Mouse (Mus musculus): ENCODE data around the gene Ccl3. TPM values are rescaled to one million over a fixed set of nuclear protein-coding genes. Genes with fewer than 3 reads are reported as not detected.

Gene Ccl3
- polyA plus RNA-seq, 1 experiment from 2014 or later: 0.91 TPM

DNA sequence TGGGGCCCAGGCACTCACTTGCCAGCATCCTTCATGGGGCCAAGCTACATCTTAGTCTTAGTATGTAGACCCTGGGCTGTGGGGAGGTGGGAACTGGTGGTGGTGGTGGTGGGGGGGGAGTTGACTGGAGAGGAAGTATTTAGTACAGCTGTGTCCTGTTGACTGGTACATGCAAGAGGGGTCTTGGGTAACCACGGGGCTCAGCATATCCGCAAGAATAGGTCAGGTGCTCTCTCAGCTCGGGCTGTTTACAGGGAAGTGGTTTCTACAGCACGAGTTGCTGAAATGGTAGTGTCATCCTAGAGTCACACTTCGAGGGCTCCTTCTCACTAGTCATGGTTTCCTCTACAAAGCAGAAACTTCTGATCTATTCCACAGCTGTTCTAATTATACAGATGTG is 9.0 kb downstream of the Ccl3 start:
- no peaks in the 10 kb centered on the region for H3K4me1 ChIP-seq
- no peak overlapping the region for H3K4me2 ChIP-seq
- H3K4me3 ChIP-seq (replicated peaks): no peak overlapping the region
- WGBS: 80% methylated on average over 5 of the region's 5 CpGs
- ATAC-seq (replicated peaks; ENCODE audit: low FRiP score): no peak
- no peak overlapping the region for H3K27ac ChIP-seq
- H3K9me3 ChIP-seq (replicated peaks): no peaks in the 10 kb centered on the region
- H3K27me3 ChIP-seq: no peaks in the 10 kb centered on the region
- no peaks in the 10 kb centered on the region for H3K36me3 ChIP-seq
- H3K9ac ChIP-seq: no peak overlapping the region

DNA sequence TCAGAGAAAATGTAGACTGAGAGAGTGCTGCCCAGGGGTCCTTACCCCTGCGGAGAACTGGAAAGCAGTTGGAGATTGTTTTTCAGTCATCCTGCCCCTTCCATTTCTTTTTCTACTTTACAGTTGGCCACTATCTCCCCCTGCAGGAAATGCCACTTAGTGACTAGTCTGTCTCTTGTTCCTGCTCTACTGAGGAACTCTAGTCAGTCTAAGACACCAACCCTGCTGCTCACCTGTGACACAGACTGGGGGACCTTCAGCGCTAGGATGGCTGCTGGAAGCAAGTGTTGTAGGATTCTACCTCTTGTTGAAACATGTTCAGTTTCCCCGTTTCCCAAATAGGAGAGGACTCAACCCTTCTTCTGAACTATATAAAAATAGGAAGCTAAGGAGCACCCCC is 9.6 kb downstream of the Ccl3 start:
- Histone ChIP-seq H3K9me3 (replicated peaks) (no peaks in the 10 kb centered on the region), H3K4me3 (replicated peaks) (no peak overlapping the region), H3K27me3 (no peaks in the 10 kb centered on the region), H3K4me2 (no peak overlapping the region), H3K27ac (no peak overlapping the region), H3K4me1 (no peaks in the 10 kb centered on the region), H3K36me3 (no peaks in the 10 kb centered on the region), H3K9ac (no peak overlapping the region)
- no peak for ATAC-seq (replicated peaks; ENCODE audit: low FRiP score)
- WGBS: 66% methylated on average over 3 of the region's 3 CpGs

GRCm38 (mm10) chr11:83638934-83639333 is 10.2 kb downstream of the Ccl3 start:
- no peak overlapping the region for H3K9ac ChIP-seq
- ATAC-seq (replicated peaks; ENCODE audit: low FRiP score): no peak
- 55% methylated on average over 2 of the region's 2 CpGs for WGBS
- no peaks in the 10 kb centered on the region for H3K27me3 ChIP-seq
- no peak overlapping the region for H3K27ac ChIP-seq
- H3K4me1 ChIP-seq: no peaks in the 10 kb centered on the region
- H3K36me3 ChIP-seq: no peaks in the 10 kb centered on the region
- H3K4me3 ChIP-seq (replicated peaks): no peak overlapping the region
- H3K9me3 ChIP-seq (replicated peaks): no peaks in the 10 kb centered on the region
- no peak overlapping the region for H3K4me2 ChIP-seq

- no peaks in the 10 kb centered on the region for H3K4me1 ChIP-seq
- no peaks in the 10 kb centered on the region for H3K9me3 ChIP-seq (replicated peaks)
- H3K36me3 ChIP-seq: no peaks in the 10 kb centered on the region
- 0 out of 2 replicates have a peak, but pooled peaks cover 3% of the 10 kb centered on the region for H3K27me3 ChIP-seq
- no peak overlapping the region for H3K9ac ChIP-seq
- 86% methylated on average over 1 of the region's 1 CpGs for WGBS
- no peak overlapping the region for H3K4me2 ChIP-seq
- no peak overlapping the region for H3K4me3 ChIP-seq (replicated peaks)
- H3K27ac ChIP-seq: no peak overlapping the region
- ATAC-seq (replicated peaks; ENCODE audit: low FRiP score): no peak
Measured at GRCm38 (mm10) chr11:83636742-83637235, 12.4 kb downstream of the Ccl3 start.

DNA sequence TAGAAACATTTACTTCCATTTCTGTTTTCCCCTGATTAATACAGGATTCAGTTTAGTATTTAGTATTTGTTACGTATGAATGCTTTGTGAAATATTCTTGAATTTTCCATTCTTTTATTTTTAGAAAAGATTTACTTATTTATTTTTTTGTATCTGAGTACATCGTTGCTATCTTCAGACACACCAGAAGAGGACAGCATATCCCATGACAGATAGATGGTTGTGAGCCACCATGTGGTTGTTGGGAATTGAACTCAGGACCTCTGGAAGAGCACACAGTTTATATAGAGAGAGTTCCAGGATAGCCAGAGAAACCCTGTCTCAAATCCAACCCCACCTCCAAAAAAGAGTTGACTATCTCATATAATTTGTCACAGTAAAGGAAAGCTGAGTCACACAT is 14.3 kb downstream of the Ccl3 start:
- H3K4me2 ChIP-seq: no peak overlapping the region
- H3K36me3 ChIP-seq: no peaks in the 10 kb centered on the region
- WGBS: 97% methylated on average over 2 of the region's 2 CpGs
- no peaks in the 10 kb centered on the region for H3K4me1 ChIP-seq
- ATAC-seq (replicated peaks; ENCODE audit: low FRiP score): no peak
- no peaks in the 10 kb centered on the region for H3K9me3 ChIP-seq (replicated peaks)
- H3K27me3 ChIP-seq: 0 out of 2 replicates have a peak, but pooled peaks cover 3% of the 10 kb centered on the region
- no peak overlapping the region for H3K27ac ChIP-seq
- no peak overlapping the region for H3K9ac ChIP-seq
- H3K4me3 ChIP-seq (replicated peaks): no peak overlapping the region

DNA sequence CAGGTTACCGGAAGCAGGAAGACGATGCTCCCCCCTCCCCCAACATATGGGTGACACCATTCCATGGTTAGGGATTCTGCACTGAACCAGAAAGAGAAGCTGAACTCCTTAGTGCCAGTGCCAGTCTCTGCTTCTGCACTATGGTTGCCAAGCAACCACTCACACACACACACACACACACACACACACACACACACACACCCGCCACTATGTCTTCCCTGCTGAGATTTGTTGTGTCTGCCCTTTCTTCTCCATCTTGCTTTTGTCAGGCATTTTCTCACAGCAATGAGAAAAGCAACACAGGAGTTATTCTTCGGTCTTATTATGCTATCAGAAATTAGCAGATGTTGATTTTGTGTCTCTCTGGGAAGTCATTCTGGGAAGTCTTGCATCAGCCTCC is 14.7 kb downstream of the Ccl3 start:
- no peak overlapping the region for H3K27ac ChIP-seq
- no peak overlapping the region for H3K4me3 ChIP-seq (replicated peaks)
- no peak for ATAC-seq (replicated peaks; ENCODE audit: low FRiP score)
- no peaks in the 10 kb centered on the region for H3K36me3 ChIP-seq
- H3K27me3 ChIP-seq: 0 out of 2 replicates have a peak, but pooled peaks cover 3% of the 10 kb centered on the region
- H3K9ac ChIP-seq: no peak overlapping the region
- H3K9me3 ChIP-seq (replicated peaks): no peaks in the 10 kb centered on the region
- no peak overlapping the region for H3K4me2 ChIP-seq
- WGBS: 70% methylated on average over 4 of the region's 4 CpGs
- no peaks in the 10 kb centered on the region for H3K4me1 ChIP-seq

GRCm38 (mm10) chr11:83632744-83633143 is 16.4 kb downstream of the Ccl3 start:
- H3K27ac ChIP-seq: no peak overlapping the region
- no peak overlapping the region for H3K4me2 ChIP-seq
- no peak overlapping the region for H3K4me3 ChIP-seq (replicated peaks)
- H3K9ac ChIP-seq: no peak overlapping the region
- WGBS: 69% methylated on average over 4 of the region's 4 CpGs
- no peaks in the 10 kb centered on the region for H3K4me1 ChIP-seq
- no peaks in the 10 kb centered on the region for H3K36me3 ChIP-seq
- H3K9me3 ChIP-seq (replicated peaks): no peaks in the 10 kb centered on the region
- 0 out of 2 replicates have a peak, but pooled peaks cover 3% of the 10 kb centered on the region for H3K27me3 ChIP-seq
- no peak for ATAC-seq (replicated peaks; ENCODE audit: low FRiP score)

DNA sequence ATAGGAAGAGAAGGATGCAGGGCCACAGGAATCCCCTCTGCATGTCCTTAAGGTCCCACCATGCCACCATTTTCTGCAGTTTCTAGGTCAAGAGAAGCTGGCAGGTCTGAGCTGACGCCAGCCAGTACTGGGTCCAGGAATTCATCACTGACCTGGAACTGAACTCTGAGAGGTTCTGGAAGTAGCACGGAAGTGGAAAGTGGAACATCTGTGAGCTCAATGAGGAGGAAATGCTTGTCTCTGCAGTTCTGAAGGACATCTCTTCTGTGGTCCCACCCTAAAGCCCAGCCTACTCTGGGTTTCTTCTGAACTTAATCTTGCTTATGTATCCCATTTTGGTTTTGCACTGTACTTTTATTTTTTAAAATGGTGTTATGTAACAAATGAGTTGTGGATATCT is 18.1 kb downstream of the Ccl3 start:
- no peak overlapping the region for H3K27ac ChIP-seq
- no peak overlapping the region for H3K4me2 ChIP-seq
- H3K36me3 ChIP-seq: no peaks in the 10 kb centered on the region
- H3K9ac ChIP-seq: no peak overlapping the region
- no peaks in the 10 kb centered on the region for H3K9me3 ChIP-seq (replicated peaks)
- ATAC-seq (replicated peaks; ENCODE audit: low FRiP score): no peak
- H3K4me3 ChIP-seq (replicated peaks): no peak overlapping the region
- 0 out of 2 replicates have a peak, but pooled peaks cover 3% of the 10 kb centered on the region for H3K27me3 ChIP-seq
- 70% methylated on average over 2 of the region's 2 CpGs for WGBS
- no peaks in the 10 kb centered on the region for H3K4me1 ChIP-seq

GRCm38 (mm10) chr11:83630630-83631029 is 18.5 kb downstream of the Ccl3 start:
- Histone ChIP-seq H3K9ac (no peak overlapping the region), H3K4me3 (replicated peaks) (no peak overlapping the region), H3K9me3 (replicated peaks) (no peaks in the 10 kb centered on the region), H3K4me2 (no peak overlapping the region), H3K36me3 (no peaks in the 10 kb centered on the region), H3K27ac (no peak overlapping the region), H3K4me1 (no peaks in the 10 kb centered on the region), H3K27me3 (0 out of 2 replicates have a peak, but pooled peaks cover 3% of the 10 kb centered on the region)
- ATAC-seq (replicated peaks; ENCODE audit: low FRiP score): no peak
- 97% methylated on average over 1 of the region's 1 CpGs for WGBS

DNA sequence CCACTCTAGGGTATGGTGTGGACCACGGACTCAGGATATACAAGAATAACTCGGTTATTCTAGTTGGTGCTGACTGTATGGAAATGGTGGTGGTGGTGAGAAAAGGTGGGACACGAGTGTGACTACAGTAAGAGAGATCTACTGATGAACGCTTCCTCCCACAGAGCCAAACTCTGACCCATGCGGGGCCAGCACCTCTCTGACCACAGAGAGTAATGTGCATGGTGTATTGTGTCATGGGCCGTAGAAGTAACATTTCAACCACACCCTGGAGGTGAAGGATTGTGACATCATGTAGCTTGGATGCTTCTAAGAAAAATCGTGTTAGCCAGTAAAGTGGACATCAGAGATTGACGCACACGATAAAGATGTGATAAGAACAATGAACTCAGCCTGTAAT is 20.3 kb downstream of the Ccl3 start:
- H3K27ac ChIP-seq: no peak overlapping the region
- H3K9me3 ChIP-seq (replicated peaks): no peaks in the 10 kb centered on the region
- no peak for ATAC-seq (replicated peaks; ENCODE audit: low FRiP score)
- no peaks in the 10 kb centered on the region for H3K4me1 ChIP-seq
- H3K27me3 ChIP-seq: 0 out of 2 replicates have a peak, but pooled peaks cover 3% of the 10 kb centered on the region
- 86% methylated on average over 9 of the region's 9 CpGs for whole genome bisulfite sequencing
- no peak overlapping the region for H3K4me2 ChIP-seq
- H3K4me3 ChIP-seq (replicated peaks): no peak overlapping the region
- no peaks in the 10 kb centered on the region for H3K36me3 ChIP-seq
- no peak overlapping the region for H3K9ac ChIP-seq

DNA sequence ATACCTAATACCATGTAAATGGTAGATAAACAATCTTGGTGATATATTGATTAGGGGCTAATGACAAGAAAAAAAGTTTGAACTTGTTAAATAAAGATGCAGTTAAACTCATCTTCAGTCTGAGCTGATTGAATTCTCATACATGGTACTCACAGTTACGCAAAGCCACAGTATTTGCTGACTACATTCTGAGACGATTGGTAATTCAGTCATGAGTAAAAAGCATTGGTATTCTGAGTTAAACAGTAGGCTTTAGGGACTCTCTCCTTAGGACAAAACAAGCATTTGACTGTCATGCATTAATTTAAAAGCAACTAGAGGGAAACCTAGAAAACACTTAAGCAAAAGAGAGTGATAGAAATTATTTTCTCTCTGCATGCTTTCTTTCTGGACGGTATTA is 25.6 kb downstream of the Ccl3 start:
- H3K36me3 ChIP-seq: no peaks in the 10 kb centered on the region
- no peak overlapping the region for H3K27ac ChIP-seq
- no peak overlapping the region for H3K4me2 ChIP-seq
- no peaks in the 10 kb centered on the region for H3K9me3 ChIP-seq (replicated peaks)
- 96% methylated on average over 3 of the region's 3 CpGs for WGBS
- H3K9ac ChIP-seq: no peak overlapping the region
- ATAC-seq (replicated peaks; ENCODE audit: low FRiP score): no peak
- no peaks in the 10 kb centered on the region for H3K4me1 ChIP-seq
- no peaks in the 10 kb centered on the region for H3K27me3 ChIP-seq
- H3K4me3 ChIP-seq (replicated peaks): no peak overlapping the region

- Histone ChIP-seq H3K9me3 (replicated peaks) (no peaks in the 10 kb centered on the region), H3K9ac (no peak overlapping the region), H3K27ac (no peak overlapping the region), H3K4me3 (replicated peaks) (no peak overlapping the region), H3K36me3 (no peaks in the 10 kb centered on the region), H3K27me3 (no peaks in the 10 kb centered on the region), H3K4me2 (no peak overlapping the region), H3K4me1 (no peaks in the 10 kb centered on the region)
- no peak for ATAC-seq (replicated peaks; ENCODE audit: low FRiP score)
- 94% methylated on average over 1 of the region's 1 CpGs for WGBS
Measured at GRCm38 (mm10) chr11:83619037-83619436, 30.1 kb downstream of the Ccl3 start.

GRCm38 (mm10) chr11:83618238-83618637 is 30.9 kb downstream of the Ccl3 start:
- no peaks in the 10 kb centered on the region for H3K27me3 ChIP-seq
- no peak overlapping the region for H3K4me2 ChIP-seq
- H3K36me3 ChIP-seq: no peaks in the 10 kb centered on the region
- H3K9me3 ChIP-seq (replicated peaks): no peaks in the 10 kb centered on the region
- H3K27ac ChIP-seq: no peak overlapping the region
- 73% methylated on average over 5 of the region's 5 CpGs for WGBS
- no peak overlapping the region for H3K9ac ChIP-seq
- no peaks in the 10 kb centered on the region for H3K4me1 ChIP-seq
- H3K4me3 ChIP-seq (replicated peaks): no peak overlapping the region
- no peak for ATAC-seq (replicated peaks; ENCODE audit: low FRiP score)

Data from kidney, embryonic 15.5 days (tissue).